Mouse (Mus musculus) gastrocnemius, adult 18-20 months (tissue): Measurements from ENCODE around the gene Fam83g. TPM values are rescaled to one million over a fixed set of nuclear protein-coding genes. Genes with fewer than 3 reads are reported as not detected.

Source experiments
- DNase-seq: peaks from one replicate; pipeline ENCODE4 v3.0.0; 2021; ENCODE audit warnings: low spot score
- total RNA-seq, 2 experiments: library from RNA; stranded (reverse); gene quantifications; 2 replicates each; pipeline ENCODE4 v1.2.3; 2021

The Fam83g gene
- total RNA-seq, 2 experiments from 2014 or later = 0.57 to 1.1 TPM

DNA sequence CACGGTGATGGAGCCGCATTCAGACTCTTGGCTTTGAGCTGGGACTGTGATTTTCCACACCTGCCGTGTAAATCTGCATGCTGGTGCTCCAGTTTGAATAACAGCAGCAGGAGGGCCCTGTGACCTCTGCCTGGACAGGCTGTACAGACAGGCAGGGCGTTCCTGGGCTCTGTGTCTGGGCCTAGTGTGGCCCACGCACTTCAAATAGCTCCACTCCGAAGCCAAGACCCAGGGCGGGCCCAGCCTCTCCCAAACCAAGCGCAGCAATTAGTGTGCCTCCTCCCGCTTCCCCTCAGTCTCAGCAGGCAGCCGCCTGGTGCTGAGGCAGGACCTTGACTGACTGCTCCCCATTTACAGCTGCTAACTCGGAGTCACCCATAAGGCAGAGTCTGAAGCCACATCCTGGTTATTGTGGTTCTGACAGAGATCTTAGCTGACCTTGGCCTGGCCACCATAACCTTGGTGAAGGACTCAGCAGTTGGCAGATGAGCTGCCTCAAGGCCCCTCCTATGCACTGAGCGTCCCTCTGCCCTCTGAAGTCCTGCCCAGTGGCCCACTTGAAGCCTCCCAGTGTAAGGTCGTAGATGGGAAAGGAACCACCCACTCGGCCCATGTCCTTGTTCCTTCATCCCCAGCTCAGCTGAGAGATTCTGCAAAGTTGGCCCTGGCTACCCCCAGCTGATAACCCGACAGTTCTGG, 29.4 kb downstream of the Fam83g start:
- peak; percentile 32 for DNase-seq

DNA sequence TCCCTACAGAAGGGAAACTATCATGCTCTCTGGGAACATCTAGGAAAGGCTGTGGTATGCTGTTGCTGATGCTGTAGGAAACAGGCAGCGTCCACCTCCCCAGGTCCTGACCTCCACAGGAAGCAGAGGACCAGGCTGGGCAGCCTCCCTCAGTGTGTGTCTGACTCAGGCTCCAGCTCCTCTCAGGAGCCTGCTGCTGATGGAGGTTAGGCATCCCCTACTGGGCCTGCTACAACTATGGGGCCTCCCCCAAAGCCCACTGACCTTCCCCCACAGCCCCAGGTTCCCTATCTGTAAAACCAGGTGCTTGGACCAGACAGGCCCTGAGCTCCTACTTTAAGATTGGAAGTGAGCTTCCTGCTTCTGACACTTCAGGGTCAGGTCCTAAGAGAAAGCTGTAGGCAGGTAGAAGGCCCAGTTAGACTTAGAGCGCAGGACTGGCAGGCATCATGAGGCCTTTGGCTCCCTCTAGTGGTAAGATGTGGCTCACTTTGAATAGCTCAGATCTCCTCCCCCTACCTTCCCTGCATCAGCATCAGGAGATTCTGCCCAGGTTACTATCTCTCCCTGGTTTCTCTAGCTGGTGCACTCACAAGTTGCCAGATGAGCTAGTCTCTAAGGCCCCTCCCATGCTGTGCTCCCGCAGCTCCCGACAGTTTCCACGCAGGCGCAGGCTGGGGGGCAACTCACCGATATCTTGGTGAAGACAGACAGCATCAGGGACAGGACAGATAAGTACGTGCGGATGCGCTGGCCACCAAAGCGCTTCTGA, 30.6 kb downstream of the Fam83g start:
- peak; percentile 83 for DNase-seq

DNA sequence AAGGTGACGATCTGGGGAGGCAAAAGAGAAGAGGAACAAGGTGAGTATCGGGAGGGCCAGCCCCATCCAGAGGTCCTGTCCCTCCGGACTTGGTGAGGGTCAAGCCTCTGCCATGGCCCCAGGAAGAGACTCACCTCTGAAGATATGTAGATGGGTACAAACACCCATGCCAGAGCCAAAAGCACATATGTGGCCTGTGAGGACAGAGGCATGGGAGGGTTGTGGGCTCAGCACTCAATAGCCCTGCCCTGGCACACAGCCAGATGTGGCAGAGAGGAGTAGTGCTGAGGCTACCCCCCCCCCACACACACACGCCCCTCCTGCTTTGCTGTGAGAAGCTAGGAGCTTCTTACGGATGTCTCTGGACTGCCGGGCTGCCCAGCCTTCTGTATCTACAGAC, 31.2 kb downstream of the Fam83g start:
- no peak for DNase-seq

DNA sequence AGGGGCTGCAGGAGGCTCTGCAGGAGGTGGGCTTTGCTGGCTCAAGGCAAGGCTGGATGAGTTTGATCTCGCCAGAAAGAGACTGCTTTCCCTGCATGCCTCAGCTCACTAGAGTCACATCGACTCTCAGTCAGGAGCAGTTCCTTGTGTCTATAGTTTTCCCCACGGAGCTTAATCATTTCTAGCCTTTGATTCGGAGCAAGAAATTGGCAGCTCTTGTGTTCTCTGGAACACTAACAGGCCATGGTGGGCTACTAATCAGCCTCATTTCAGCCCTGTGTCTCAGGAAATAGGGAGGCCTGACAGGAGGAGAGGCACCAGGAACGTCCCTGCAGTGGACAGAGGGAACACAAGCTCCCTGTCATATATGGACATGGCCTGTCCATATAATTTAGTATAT, 34.1 kb downstream of the Fam83g start:
- no peak for DNase-seq

DNA sequence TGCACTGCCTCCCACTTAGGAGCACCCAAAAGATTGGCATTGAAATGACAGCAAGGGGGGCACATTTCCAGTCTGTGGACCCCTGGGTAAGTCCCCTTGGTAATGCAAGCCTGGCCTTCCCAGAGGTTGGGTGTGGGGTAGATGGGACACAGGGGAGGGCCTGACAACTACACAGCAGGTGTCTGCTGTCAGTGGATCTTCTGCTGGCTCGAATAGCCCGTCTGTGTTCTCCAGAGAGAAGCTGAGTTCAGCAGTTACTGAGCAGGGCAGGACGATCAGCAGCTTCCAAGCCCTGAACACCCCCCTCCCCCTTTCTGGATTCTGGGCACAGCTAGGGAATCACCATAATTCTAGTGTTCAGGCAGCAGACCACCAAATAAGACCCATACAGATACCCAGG, 35.5 kb downstream of the Fam83g start:
- DNase-seq = no peak

DNA sequence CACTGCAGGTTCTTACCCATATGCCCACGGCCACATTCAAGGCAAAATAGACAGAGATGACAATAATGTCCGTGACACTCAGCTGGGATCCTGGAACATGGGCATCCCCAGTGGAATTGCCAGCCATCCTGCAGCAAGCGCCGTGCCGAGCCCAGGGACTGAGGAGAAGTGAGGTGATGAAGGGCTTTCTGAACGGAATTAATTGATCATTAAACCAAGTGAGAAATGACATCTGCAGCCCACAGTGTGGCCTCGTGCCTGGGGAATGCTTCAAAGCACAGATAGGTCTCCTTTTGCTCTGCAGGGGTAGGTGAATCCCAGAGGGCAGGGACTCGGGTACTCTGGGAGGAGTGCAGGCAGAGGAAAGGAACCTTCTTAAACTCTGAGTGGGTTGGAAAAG, 35.9 kb downstream of the Fam83g start:
- no peak for DNase-seq

GRCm38 (mm10) chr11:61720636-61721035, 36.7 kb downstream of the Fam83g start, which contains the start of gene Slc5a10:
TSS of gene Slc5a10 (minus strand) at chr11:61720826.
- DNase-seq = no peak

- no peak for DNase-seq
These were observed 38.2 kb downstream of the Fam83g start for GRCm38 (mm10) chr11:61722077-61722476.

- no peak for DNase-seq
These were observed 44.1 kb downstream of the Fam83g start for GRCm38 (mm10) chr11:61728037-61728436.

DNA sequence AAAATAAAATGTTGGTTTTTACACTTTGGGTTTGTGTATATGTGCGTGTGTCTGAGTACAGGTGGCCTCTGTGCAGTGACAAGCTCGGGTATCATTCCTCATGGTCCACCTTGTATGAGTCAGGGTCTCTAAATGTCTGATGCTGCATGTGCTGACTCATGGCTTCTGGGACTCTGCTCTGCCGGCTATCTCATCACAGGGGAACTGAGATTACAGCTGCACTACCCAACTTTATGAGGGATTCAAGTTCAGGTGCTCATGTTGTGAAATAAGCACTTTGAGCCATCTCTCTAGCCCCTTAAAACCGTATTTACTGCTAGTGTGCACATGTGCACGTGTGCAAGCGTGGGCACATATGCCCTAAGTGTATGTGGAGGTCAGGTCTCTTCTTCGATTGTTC, 48.8 kb downstream of the Fam83g start:
- DNase-seq = no peak

- DNase-seq = no peak
These were observed 53.4 kb downstream of the Fam83g start for GRCm38 (mm10) chr11:61737290-61737689.

GRCm38 (mm10) chr11:61740500-61740899, 56.6 kb downstream of the Fam83g start:
- DNase-seq = no peak

DNA sequence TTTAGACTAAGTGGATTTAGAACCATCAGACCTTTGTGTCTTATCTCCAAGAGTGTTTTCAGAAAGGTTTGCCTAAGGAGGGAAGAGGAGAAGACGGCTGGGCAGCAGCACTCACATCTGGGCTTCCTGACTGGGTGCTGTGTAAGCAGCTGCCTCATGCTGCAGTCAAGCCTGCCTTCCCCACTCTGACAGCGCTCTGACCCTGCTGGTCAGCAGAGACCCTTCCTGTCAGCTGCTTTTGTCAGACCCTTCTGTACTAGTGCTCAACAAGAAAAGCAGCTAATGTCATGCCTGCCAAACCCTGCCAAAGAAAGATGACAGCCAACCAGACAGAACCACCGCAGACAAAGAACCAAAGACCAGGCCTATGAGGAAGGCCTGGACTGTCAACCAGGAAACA, 59.9 kb downstream of the Fam83g start:
- no peak for DNase-seq

GRCm38 (mm10) chr11:61744460-61744859, 60.6 kb downstream of the Fam83g start:
- no peak for DNase-seq

GRCm38 (mm10) chr11:61745781-61746180, 61.9 kb downstream of the Fam83g start:
- no peak for DNase-seq

DNA sequence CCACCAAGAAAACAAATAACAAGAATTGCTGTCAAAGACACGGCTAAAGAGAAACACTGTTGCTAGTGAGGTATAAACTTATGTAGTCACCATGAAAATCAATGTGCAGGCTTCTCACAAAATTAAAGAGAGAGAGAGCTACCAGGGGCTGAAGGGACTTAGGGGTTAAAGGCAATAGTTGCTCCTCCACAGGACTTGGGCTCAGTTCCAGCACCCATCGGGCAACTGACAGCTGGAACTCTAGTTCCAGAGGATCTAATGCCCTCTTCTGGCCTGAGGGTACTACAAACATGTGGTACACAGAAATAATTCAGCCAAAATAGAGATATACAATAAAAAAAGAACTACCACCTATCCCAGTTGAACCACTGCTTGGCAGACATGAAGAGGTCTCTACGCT, 63.3 kb downstream of the Fam83g start:
- no peak for DNase-seq

- DNase-seq = no peak
These were observed 67.7 kb downstream of the Fam83g start for GRCm38 (mm10) chr11:61751612-61752011.

DNA sequence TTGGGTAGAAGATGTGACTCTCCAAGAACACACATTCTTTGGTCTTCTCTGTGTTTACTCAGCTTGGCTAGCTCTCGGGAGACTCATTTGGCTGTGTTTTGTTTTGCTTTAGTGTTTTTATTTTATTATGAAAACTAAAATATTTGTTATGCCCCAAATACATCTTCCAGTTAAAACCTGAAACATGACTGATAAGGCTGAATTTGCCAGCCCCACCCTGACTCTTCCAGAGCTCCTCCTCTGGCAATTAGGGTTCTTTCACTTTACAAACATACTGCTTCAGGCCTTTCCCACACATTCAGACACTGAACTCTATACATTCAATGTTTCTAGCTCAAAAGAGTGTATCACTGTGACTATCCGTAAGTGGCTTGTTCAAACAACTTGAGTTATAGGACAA, 73.3 kb downstream of the Fam83g start:
- DNase-seq = no peak

Other genes with a start within 250 kb of the Fam83g start
- gene Rnf112, start 230.0 kb upstream of the Fam83g start, total RNA-seq = not detected
- 1 to 10 TPM; 6.5 to 7.4 TPM for gene Mfap4, start 198.7 kb upstream of the Fam83g start, total RNA-seq
- gene Mapk7, start 189.7 kb upstream of the Fam83g start, total RNA-seq = 1 to 10 TPM; 3.5 to 4.1 TPM
- 1 to 10 TPM; 3.8 to 4.0 TPM for gene B9d1, start 178.9 kb upstream of the Fam83g start, total RNA-seq
- 10 to 100 TPM; 23.2 to 25.1 TPM for gene Epn2, start 104.4 kb upstream of the Fam83g start, total RNA-seq
- 1 to 10 TPM; 2.0 to 2.7 TPM for gene Grap, start 30.8 kb upstream of the Fam83g start, total RNA-seq
- not detected for gene Slc5a10, start 36.7 kb downstream of the Fam83g start, total RNA-seq
- gene Prpsap2, start 78.0 kb downstream of the Fam83g start, total RNA-seq = 1 to 10 TPM; 4.6 to 5.0 TPM
- 10 to 100 TPM; 75.4 to 75.8 TPM for gene Ulk2, start 171.0 kb downstream of the Fam83g start, total RNA-seq
- 1 to 10 TPM; 7.6 to 9.0 TPM for gene Akap10, start 246.2 kb downstream of the Fam83g start, total RNA-seq